Mouse (Mus musculus): ENCODE results near the gene Hoxd11.

Gene Hoxd11

DNA sequence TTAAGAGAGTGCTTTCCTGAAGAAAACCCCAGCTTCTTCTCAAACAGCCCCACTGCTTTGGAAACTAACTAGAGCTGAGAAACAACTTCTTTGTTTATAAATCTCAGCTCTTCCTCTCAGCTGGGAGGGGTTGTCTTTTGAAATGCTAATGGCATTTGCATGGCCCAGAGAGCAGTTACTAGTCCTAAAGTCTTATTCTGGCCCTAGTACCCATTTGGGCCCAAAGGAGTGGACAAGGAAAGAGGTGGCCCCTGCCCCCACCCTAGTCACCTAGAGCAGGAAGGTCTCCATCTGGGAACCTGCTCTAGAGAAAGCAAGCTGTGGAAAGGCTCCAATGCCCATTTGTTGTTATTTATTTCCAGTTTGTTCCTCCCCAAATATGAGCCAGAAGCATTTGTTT, 51.7 kb downstream of the Hoxd11 start:
- no peak for DNase-seq (ENCODE audit: low spot score)

GRCm38 (mm10) chr2:74731799-74732512, 52.6 kb downstream of the Hoxd11 start:
- no peak for DNase-seq (ENCODE audit: low spot score)

DNA sequence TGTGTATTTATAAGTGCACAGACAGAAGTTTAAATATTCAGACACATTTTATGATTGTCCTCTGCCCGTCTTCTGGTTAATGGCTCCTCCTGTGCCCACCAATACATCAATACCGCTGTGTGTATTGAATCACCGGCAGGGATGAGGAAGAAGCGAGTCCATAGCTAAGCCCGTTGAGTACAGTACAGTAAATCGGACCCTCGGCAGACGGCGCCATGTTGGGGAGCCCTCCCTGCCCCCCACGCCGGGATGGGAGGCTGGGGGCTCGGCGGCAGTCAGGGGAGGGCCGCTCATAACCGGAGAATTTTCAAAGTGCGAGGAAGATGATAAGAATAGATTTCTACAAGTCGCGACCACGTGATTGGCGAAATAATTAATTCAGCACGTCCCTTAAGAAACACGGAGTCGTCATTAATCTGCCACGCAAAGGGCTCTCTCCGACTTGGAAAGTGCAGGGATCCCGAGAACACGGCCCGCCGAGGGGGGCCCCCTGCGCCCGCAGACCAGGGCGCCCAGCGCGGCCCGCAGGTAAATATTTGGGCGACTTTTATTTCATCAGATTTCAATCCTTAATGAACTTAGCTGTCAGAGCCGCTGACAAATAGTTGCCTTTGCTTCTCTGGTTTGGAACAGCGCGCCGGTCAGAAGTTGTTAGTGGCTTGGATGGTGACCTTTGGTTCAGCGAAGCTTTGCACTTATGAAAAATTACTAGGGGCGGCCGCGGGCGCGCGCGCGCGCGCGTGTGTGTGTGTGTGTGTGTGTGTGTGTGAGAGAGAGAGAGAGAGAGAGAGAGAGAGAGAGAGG, 53.4 kb downstream of the Hoxd11 start:
- DNase-seq (ENCODE audit: low spot score), result no peak

DNA sequence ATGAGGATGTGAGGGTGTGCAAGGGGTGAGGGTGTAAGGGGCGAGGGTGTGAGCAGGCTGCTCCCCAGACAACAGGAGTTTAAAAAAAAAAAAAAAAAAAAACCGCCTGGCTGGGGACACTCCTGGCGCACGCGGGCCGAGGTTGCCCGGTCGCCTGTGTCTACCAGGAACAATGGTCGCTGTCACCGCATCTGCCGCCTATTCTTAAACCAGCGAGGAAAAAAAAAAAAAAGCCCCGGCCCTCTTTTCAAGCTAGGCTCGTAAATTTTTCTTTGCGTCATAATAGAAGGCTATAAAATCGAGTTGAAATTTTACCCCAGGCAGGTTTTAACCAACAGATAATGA, 53.9 kb downstream of the Hoxd11 start:
- DNase-seq (ENCODE audit: low spot score), result no peak

DNA sequence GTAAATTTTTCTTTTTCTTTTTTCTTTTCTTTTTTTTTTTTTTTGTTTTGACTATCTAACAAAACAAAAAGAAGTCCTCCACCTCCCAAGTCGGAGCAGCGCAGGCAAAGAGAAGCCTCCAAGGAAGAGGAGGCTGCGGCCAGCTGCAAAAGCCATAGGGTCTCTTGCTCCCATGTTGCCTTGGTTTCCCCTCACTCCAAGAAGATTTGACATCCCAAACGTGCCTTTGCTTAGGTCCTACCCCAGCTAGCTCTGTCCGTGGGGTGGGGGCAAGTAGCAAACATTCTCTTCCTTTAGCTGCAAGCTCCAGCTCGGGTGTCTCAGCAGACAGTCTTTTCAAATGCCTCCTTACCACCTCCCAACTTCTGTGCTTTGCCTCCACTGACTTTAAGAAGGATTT, 54.4 kb downstream of the Hoxd11 start:
- DNase-seq (ENCODE audit: low spot score), result no peak

GRCm38 (mm10) chr2:74734451-74734850, 55.1 kb downstream of the Hoxd11 start:
- DNase-seq (ENCODE audit: low spot score), result no peak

GRCm38 (mm10) chr2:74734996-74735811, 55.8 kb downstream of the Hoxd11 start:
- no peak for DNase-seq (ENCODE audit: low spot score)

DNA sequence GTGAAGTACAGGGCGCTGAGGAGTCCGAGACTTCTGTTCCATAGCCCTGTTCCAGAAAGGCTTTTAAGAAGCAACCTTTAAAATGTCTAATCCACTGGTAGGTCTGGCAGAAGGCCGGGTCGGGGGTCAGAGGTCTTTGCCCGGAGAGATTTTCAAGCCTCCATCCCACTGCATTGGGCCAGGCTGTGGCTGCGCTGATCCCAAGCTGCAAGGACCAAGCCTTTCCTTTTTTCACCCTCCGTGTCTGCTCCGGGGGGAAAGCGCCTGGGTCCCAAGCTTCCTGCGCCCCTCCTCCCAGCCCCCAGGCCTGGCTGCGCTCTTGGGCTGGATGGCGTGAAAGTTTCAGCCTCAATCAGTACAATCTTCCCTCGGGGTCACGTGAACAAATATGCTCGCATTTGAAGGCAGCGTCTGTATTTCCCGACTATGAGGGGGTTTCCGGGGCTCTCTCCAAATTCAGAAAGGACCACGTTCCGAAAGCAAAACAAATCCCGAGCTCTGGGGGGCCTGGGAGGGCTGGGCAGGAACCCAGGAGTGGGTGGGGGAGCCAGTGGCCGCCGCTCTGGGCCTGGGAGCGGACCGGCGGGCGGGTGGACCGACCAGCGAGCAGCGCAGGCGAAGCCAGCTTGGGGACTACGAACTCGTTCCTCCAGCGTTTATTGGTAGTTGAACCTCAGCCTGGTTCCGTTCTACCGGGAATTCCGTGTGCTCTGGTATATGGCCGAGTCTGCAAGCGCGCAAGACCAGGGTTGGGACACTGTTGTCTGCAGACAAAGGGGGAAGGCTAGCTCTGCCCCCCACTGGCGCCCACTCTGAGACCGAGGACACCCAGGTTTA, 56.7 kb downstream of the Hoxd11 start:
- DNase-seq (ENCODE audit: low spot score), result no peak

Data from spleen, adult 12 weeks (tissue).